Mouse (Mus musculus): Measurements from ENCODE around the gene Il1rap. TPM values are rescaled to one million over a fixed set of nuclear protein-coding genes. Genes with fewer than 3 reads are reported as not detected.

The Il1rap gene
- polyA plus RNA-seq, 1 experiment: 1.0 TPM

DNA sequence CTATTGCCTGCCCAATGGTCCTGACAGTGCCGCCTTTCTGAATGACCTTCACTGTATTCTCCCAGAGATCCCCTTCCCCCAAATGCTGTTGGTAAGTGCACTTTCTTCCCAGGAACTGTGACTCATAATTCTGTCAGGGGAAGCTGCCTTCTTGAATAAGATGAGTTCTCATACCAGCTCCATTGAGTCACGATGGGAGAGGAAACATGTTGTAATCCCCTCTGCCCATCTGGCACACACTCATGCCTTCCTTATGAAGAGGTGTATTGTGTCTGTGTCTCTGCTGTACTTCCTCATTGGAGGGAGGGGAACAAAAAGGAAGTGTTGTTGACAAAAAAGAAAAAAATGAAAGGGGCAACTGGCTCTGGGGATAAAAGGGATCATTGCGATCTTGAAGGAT, 44.6 kb downstream of the Il1rap start:
- no peaks in the 10 kb centered on the region for H3K79me2 ChIP-seq (ENCODE audit: control insufficient read depth, insufficient read depth)
- no peak overlapping the region for H3ac ChIP-seq (ENCODE audit: control insufficient read depth, insufficient read length)
- no peak overlapping the region for H3K4me3 ChIP-seq
- H3K4me2 ChIP-seq (ENCODE audit: low read depth): peak overlapping the region; percentile 44
- TF ChIP-seq CEBPB (IDR thresholded peaks at IDR 0.05; ENCODE audit: insufficient read depth, poor library complexity, severe bottlenecking) (peak; percentile 51; the same call in 1 of the 2 replicates), USF1 (IDR thresholded peaks at IDR 0.05; ENCODE audit: low read depth) (no peak)
- H3K36me3 ChIP-seq (ENCODE audit: control insufficient read depth, insufficient read depth): no peaks in the 10 kb centered on the region
- no peaks in the 10 kb centered on the region for H3K27me3 ChIP-seq (ENCODE audit: control insufficient read depth, insufficient read depth, insufficient read length)

GRCm38 (mm10) chr16:26634800-26635199, 53.3 kb downstream of the Il1rap start:
- Histone ChIP-seq H3K27me3 (ENCODE audit: control insufficient read depth, insufficient read depth, insufficient read length) (no peaks in the 10 kb centered on the region), H3K36me3 (ENCODE audit: control insufficient read depth, insufficient read depth) (no peaks in the 10 kb centered on the region), H3K79me2 (ENCODE audit: control insufficient read depth, insufficient read depth) (no peaks in the 10 kb centered on the region), H3ac (ENCODE audit: control insufficient read depth, insufficient read length) (no peak overlapping the region), H3K4me2 (ENCODE audit: low read depth) (no peak overlapping the region), H3K4me3 (no peak overlapping the region)
- TF ChIP-seq MYOG (IDR thresholded peaks at IDR 0.05; ENCODE audit: control insufficient read depth in 1 of 3, insufficient read depth in 1 of 3, insufficient read length in 2 of 3, low read depth in 2 of 3) (no peak), TCF3 (IDR thresholded peaks at IDR 0.05; ENCODE audit: insufficient read length, low read depth) (no peak)

GRCm38 (mm10) chr16:26643077-26643476, 61.6 kb downstream of the Il1rap start:
- Histone ChIP-seq H3K4me2 (ENCODE audit: low read depth) (no peak overlapping the region), H3K27me3 (ENCODE audit: control insufficient read depth, insufficient read depth, insufficient read length) (no peaks in the 10 kb centered on the region), H3ac (ENCODE audit: control insufficient read depth, insufficient read length) (no peak overlapping the region), H3K79me2 (ENCODE audit: control insufficient read depth, insufficient read depth) (no peaks in the 10 kb centered on the region), H3K4me3 (no peak overlapping the region), H3K36me3 (ENCODE audit: control insufficient read depth, insufficient read depth) (no peaks in the 10 kb centered on the region)
- no peak for TF ChIP-seq USF1 (IDR thresholded peaks at IDR 0.05; ENCODE audit: low read depth)

GRCm38 (mm10) chr16:26646066-26646465, 64.6 kb downstream of the Il1rap start:
- Histone ChIP-seq H3K36me3 (ENCODE audit: control insufficient read depth, insufficient read depth) (no peaks in the 10 kb centered on the region), H3K79me2 (ENCODE audit: control insufficient read depth, insufficient read depth) (no peaks in the 10 kb centered on the region), H3K4me2 (ENCODE audit: low read depth) (peak overlapping the region; percentile 47), H3ac (ENCODE audit: control insufficient read depth, insufficient read length) (no peak overlapping the region), H3K27me3 (ENCODE audit: control insufficient read depth, insufficient read depth, insufficient read length) (no peaks in the 10 kb centered on the region), H3K4me3 (no peak overlapping the region)
- TF ChIP-seq MAX (IDR thresholded peaks at IDR 0.05; ENCODE audit: low read depth) (no peak), SRF (IDR thresholded peaks at IDR 0.05; ENCODE audit: control insufficient read depth, insufficient read length, low read depth) (no peak), TCF3 (IDR thresholded peaks at IDR 0.05; ENCODE audit: insufficient read length, low read depth) (no peak), MYOG (IDR thresholded peaks at IDR 0.05; ENCODE audit: control insufficient read depth in 1 of 3, insufficient read depth in 1 of 3, insufficient read length in 2 of 3, low read depth in 2 of 3) (no peak), E2F4 (IDR thresholded peaks at IDR 0.05; ENCODE audit: insufficient read depth) (no peak)

GRCm38 (mm10) chr16:26647036-26647435, 65.5 kb downstream of the Il1rap start:
- Histone ChIP-seq H3K27me3 (ENCODE audit: control insufficient read depth, insufficient read depth, insufficient read length) (no peaks in the 10 kb centered on the region), H3K79me2 (ENCODE audit: control insufficient read depth, insufficient read depth) (no peaks in the 10 kb centered on the region), H3ac (ENCODE audit: control insufficient read depth, insufficient read length) (no peak overlapping the region), H3K4me3 (no peak overlapping the region), H3K4me2 (ENCODE audit: low read depth) (no peak overlapping the region), H3K36me3 (ENCODE audit: control insufficient read depth, insufficient read depth) (no peaks in the 10 kb centered on the region)
- TF ChIP-seq MAX (IDR thresholded peaks at IDR 0.05; ENCODE audit: low read depth) (no peak), CEBPB (IDR thresholded peaks at IDR 0.05; ENCODE audit: insufficient read depth, poor library complexity, severe bottlenecking) (no peak), E2F4 (IDR thresholded peaks at IDR 0.05; ENCODE audit: insufficient read depth) (no peak), TCF12 (IDR thresholded peaks at IDR 0.05; ENCODE audit: insufficient read depth, poor library complexity, severe bottlenecking) (no peak), MYOD1 (IDR thresholded peaks at IDR 0.05; ENCODE audit: control insufficient read depth in 1 of 3, insufficient read length in 2 of 3, low read depth in 2 of 3) (no peak), REST (IDR thresholded peaks at IDR 0.05; ENCODE audit: insufficient read depth, insufficient read length) (no peak), POLR2AphosphoS2 (IDR thresholded peaks at IDR 0.05; ENCODE audit: insufficient read length, low read depth) (no peak), TCF3 (IDR thresholded peaks at IDR 0.05; ENCODE audit: insufficient read length, low read depth) (no peak), MYOG (IDR thresholded peaks at IDR 0.05; ENCODE audit: control insufficient read depth in 1 of 3, insufficient read depth in 1 of 3, insufficient read length in 2 of 3, low read depth in 2 of 3) (no peak), USF1 (IDR thresholded peaks at IDR 0.05; ENCODE audit: low read depth) (no peak)

GRCm38 (mm10) chr16:26662722-26663436, 81.4 kb downstream of the Il1rap start:
- Histone ChIP-seq H3K36me3 (ENCODE audit: control insufficient read depth, insufficient read depth) (no peaks in the 10 kb centered on the region), H3K4me3 (no peak overlapping the region), H3K4me2 (ENCODE audit: low read depth) (no peak overlapping the region), H3K27me3 (ENCODE audit: control insufficient read depth, insufficient read depth, insufficient read length) (no peaks in the 10 kb centered on the region), H3ac (ENCODE audit: control insufficient read depth, insufficient read length) (no peak overlapping the region), H3K79me2 (ENCODE audit: control insufficient read depth, insufficient read depth) (no peaks in the 10 kb centered on the region)
- no peak for TF ChIP-seq MYOD1 (IDR thresholded peaks at IDR 0.05; ENCODE audit: control insufficient read depth in 1 of 3, insufficient read length in 2 of 3, low read depth in 2 of 3)
- no peak for TF ChIP-seq TCF12 (IDR thresholded peaks at IDR 0.05; ENCODE audit: insufficient read depth, poor library complexity, severe bottlenecking)
- no peak for TF ChIP-seq MAX (IDR thresholded peaks at IDR 0.05; ENCODE audit: low read depth)
- TF ChIP-seq POLR2A (IDR thresholded peaks at IDR 0.05; ENCODE audit: insufficient read length, low read depth): no peak
- no peak for TF ChIP-seq POLR2AphosphoS2 (IDR thresholded peaks at IDR 0.05; ENCODE audit: insufficient read length, low read depth)
- no peak for TF ChIP-seq REST (IDR thresholded peaks at IDR 0.05; ENCODE audit: insufficient read depth, insufficient read length)
- no peak for TF ChIP-seq E2F4 (IDR thresholded peaks at IDR 0.05; ENCODE audit: insufficient read depth)

All from myocyte (in vitro differentiated cells).